Mouse (Mus musculus) ZHBTc4 (cell line): ENCODE results near the gene Ssbp2.

Experiments used
- DNase-seq: peaks from one replicate; pipeline ENCODE4 v3.0.0-alpha.2; 2011; ENCODE audit warnings: low read depth, low spot score

Ssbp2 gene

GRCm38 (mm10) chr13:91526058-91526457, 66.0 kb downstream of the Ssbp2 start:
- no peak for DNase-seq

- no peak for DNase-seq
Measured at GRCm38 (mm10) chr13:91529821-91530220, 69.7 kb downstream of the Ssbp2 start.

GRCm38 (mm10) chr13:91536711-91537110, 76.6 kb downstream of the Ssbp2 start:
- DNase-seq, result no peak

GRCm38 (mm10) chr13:91540145-91541068, 80.3 kb downstream of the Ssbp2 start:
- no peak for DNase-seq

DNA sequence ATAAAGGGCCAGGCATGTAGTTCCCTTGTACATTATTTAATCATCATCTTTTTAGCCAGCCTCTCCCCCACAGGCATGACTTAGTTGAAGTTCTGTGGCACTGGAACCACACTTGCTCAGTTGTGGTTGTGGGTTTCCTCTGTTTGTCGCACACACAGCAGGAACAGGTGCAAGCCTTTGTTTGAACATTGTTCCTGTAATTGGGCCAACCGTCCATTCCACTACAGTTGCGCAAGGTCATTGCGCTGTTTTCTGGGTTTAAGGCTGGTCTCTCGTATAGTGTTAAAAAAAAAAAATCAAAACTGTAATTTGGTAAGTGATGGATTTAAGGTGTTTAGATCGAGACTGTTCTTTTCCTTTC, 81.0 kb downstream of the Ssbp2 start:
- no peak for DNase-seq

DNA sequence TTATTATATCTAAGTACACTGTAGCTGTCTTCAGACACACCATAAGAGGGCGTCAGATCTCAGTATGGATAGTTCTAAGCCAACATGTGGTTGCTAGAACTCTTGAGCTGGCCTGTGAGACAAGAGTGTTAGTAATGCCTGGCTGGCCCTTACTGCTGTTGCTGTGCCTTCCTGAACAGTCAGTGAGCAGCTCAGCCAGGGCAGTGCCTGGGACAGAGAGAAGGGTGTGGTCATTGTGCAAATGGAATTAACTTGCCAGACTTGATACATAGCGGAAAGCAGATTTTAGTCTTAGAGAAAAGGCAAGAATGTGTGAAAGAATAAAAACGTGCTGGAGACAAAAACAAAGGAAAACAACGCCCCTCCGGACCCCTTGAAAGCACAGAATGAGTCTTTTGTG, 83.5 kb downstream of the Ssbp2 start:
- peak; percentile 37 for DNase-seq

DNA sequence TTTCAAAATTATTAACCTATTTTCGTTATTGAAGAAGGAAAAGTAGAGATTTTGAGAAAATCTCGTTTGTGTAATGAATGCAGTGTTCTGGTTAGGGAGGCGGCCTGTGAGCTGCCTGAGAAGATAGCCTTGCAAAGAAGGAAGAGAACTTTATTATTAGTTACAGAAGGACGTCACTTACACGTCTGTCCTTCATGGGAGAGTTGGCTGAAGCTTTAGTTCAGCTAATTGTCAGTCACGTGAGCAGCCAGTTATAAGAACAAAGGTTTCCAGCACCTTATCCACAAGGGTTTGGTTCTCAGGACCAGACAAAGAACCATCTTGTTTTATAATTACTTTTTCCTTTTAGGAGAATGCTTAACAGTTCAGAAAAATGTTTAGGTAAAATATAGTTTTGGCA, 104.0 kb downstream of the Ssbp2 start:
- DNase-seq, result no peak

GRCm38 (mm10) chr13:91564755-91565154, 104.7 kb downstream of the Ssbp2 start:
- DNase-seq, result no peak

DNA sequence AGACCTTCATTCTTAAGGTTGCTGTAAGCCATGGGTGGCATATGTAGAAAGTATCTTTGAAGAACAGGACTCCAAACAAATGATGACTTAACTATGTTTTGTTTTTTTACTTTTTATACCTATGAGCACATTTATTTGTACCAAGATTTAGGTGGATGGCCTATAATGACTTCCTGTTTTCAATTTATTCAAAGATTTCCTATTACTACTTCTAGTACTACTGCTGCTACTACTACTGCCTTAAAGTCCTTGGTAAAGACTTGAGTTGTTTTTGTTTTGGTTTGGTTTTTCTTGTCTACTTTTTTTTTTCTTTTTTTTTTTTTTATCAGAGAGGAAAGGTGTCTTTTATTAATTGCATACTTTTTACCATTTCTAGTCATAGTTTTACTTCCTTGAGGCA, 121.4 kb downstream of the Ssbp2 start:
- no peak for DNase-seq

DNA sequence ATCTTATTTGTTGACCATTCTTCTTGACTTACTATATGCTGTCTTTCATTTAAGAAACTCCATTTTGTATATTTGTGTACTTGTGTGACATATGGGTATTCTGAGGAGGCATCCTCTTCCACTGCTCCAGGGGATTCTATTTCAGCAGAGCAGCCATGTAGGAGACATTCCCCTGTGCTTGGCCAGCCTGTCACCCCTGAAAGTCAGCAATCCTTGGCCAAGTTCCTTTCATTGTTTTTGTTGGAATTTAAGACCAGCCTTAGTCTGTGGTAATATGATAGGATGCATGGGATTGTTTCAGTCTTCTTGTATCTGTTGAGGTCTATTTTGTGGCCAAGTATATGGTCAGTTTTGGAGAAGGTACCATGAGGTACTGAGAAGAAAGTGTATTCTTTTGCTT, 122.1 kb downstream of the Ssbp2 start:
- no peak for DNase-seq

GRCm38 (mm10) chr13:91586368-91586767, 126.3 kb downstream of the Ssbp2 start:
- DNase-seq, result no peak

DNA sequence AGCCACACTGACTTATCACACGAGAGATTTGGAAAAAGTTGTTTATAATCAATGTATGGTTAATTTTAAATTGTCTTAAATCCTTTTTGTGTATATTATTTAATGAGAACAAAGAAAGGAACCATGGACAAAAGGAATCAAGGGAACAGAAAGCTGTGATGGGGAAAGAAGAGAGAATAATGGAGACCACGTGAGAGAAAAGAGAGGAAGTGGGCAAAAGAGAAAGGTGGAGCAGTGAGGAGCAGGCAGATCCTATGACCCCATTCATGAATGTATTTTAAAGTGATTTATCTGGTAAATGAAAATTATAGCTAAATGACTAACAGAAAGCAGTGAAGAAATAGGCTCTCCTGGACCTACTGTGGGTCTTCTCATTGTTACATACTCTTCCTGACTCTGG, 128.4 kb downstream of the Ssbp2 start:
- DNase-seq, result no peak

GRCm38 (mm10) chr13:91591863-91592262, 131.8 kb downstream of the Ssbp2 start:
- no peak for DNase-seq

- no peak for DNase-seq
Measured at GRCm38 (mm10) chr13:91595284-91595683, 135.2 kb downstream of the Ssbp2 start.

DNA sequence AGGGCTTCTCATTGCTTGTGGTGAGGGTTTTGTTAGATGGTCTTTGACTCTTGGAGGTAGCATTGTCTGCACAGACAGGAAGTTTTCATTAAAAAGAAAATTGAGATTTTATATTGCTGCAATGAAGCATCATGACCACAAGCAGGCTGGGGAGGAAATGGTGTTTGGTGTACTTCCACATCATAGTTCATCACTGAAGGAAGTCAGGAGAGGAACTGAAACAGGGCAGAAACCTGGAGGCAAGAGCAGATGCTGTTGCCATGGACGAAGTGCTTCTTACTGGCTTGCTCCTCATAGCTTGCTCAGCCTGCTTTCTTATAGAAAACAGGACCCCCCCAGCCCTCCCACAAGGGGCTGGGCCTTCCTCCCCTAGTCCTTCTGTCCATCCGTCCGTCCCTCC, 139.5 kb downstream of the Ssbp2 start:
- DNase-seq, result no peak

DNA sequence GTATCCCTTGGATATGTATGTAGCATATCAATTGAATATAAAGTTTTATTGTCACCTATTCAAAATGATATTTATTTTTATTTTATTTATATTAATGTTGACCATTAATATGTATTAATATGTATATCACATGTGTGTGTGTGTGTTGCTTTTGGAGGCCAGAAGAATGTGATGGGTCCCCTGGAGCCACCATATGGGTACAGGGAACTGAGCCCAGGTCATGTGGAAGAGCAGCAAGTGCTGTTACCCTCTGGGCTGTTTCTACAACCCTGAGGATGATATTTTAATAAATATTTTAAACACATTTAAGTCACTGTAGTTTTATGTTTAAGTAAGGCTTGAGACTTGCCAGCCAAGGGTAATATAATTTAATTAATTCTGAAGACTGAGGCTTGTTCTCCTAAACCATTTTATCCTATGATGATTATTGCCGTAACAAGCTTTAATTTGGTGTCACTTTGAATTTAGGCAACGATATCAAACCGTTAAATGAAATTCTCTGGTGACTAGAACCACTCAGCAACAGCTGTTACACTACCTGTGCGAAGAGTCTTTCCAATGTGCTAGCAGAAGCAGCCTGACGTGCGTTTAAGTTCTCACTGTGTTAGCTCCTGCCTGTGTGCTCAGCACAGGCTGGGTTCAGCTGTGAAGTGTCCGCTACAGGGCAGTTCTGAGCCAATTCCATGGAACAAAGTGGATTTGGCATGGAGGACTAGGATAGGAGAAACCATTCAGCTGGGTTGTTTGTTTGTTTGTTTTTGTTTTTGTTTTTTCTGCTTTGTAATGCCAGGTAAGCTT, 145.2 kb downstream of the Ssbp2 start:
- no peak for DNase-seq

GRCm38 (mm10) chr13:91610601-91611000, 150.5 kb downstream of the Ssbp2 start:
- no peak for DNase-seq

DNA sequence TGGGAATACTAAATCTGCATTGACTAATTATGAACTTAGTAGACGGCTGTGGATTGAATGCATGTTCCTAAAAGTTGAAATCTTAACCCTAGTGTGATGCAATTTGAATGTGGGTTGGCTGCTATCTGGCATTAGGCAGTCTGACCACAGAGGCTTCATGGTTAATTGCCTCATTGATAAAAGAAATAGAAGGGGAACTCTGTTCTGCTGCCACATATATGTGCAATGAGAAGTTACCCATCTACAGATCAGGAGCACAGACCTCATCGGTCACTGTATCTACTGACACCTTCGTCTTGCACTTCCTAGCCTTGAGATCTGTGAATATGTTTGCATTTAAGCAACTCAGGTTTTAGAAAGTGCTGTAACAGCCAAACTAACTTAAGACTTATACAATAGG, 151.8 kb downstream of the Ssbp2 start:
- DNase-seq, result no peak

DNA sequence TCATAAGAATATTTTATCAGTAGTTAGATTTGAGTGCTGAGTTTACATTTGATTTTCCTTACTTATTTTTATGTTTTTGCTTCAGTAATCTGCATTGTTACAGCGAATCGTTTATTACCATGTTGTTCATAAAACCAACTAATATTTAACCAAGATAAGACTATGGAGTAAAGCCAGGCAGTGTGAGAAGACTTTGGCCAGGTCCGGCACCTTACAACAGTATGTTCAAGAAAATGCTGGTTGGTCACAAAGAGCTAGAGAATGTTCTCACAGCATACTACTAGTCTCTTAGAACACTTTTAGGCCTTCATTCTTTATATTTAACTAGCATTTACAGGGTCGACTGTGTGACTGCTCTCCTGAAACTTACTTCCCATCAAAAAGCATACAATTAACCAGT, 152.5 kb downstream of the Ssbp2 start:
- DNase-seq, result no peak

GRCm38 (mm10) chr13:91616050-91616449, 156.0 kb downstream of the Ssbp2 start:
- DNase-seq, result no peak

- DNase-seq, result no peak
Measured at GRCm38 (mm10) chr13:91616876-91617275, 156.8 kb downstream of the Ssbp2 start.

- no peak for DNase-seq
Measured at GRCm38 (mm10) chr13:91619431-91619830, 159.3 kb downstream of the Ssbp2 start.

- DNase-seq, result no peak
Measured at GRCm38 (mm10) chr13:91620541-91620940, 160.5 kb downstream of the Ssbp2 start.
